Mouse (Mus musculus) forebrain, postnatal 0 days (tissue): ENCODE measurements around the gene Olfr15. TPM values are rescaled to one million over a fixed set of nuclear protein-coding genes. Genes with fewer than 3 reads are reported as not detected.

ENCODE experiments used
- ATAC-seq: fragments of 200-750 bp; cut with Nextera tagmentation; 2 replicates; pipeline ENCODE4 v1.8.0; 2017; ENCODE audit warnings: mild to moderate bottlenecking, moderate library complexity
- DNase-seq: peaks from one replicate; pipeline ENCODE4 v3.0.0-alpha.2; 2015
- H3K27ac ChIP-seq: fragments of 300-500 bp; sonication (generic); 2 replicates; pipeline ENCODE4 v1.5.1; 2014; ENCODE audit warnings: low read depth, mild to moderate bottlenecking, antibody characterized with exemption, low read length, moderate library complexity, mixed read lengths
- H3K27me3 ChIP-seq: fragments of 300-500 bp; sonication (generic); 2 replicates; pipeline ENCODE4 v1.6.1; 2014; ENCODE audit warnings: mild to moderate bottlenecking, low read length, mixed read lengths; ENCODE audit not compliant: insufficient read depth
- H3K36me3 ChIP-seq: fragments of 300-500 bp; sonication (generic); 2 replicates; pipeline ENCODE4 v1.6.1; 2014; ENCODE audit warnings: mild to moderate bottlenecking, moderate library complexity; ENCODE audit not compliant: insufficient read depth
- H3K4me1 ChIP-seq: fragments of 300-500 bp; sonication (generic); 2 replicates; pipeline ENCODE4 v1.6.1; 2014; ENCODE audit warnings: antibody characterized with exemption; ENCODE audit not compliant: insufficient read depth
- H3K4me2 ChIP-seq: fragments of 300-500 bp; sonication (generic); 2 replicates; pipeline ENCODE4 v1.6.1; 2014; ENCODE audit warnings: low read depth, mild to moderate bottlenecking, moderate library complexity
- H3K4me3 ChIP-seq: fragments of 300-500 bp; sonication (generic); 2 replicates; pipeline ENCODE4 v1.5.1; 2014; ENCODE audit warnings: low read depth, low read length, mixed read lengths
- H3K9ac ChIP-seq: fragments of 300-500 bp; sonication (generic); 2 replicates; pipeline ENCODE4 v1.6.1; 2014; ENCODE audit warnings: mild to moderate bottlenecking
- H3K9me3 ChIP-seq: fragments of 300-500 bp; sonication (generic); 2 replicates; pipeline ENCODE4 v1.6.1; 2016; ENCODE audit warnings: low read length
- CTCF ChIP-seq: sonication (generic); IDR thresholded peaks from 2 replicates; pipeline ENCODE4 v1.5.1; 2016; ENCODE audit warnings: antibody characterized with exemption, control low read depth, low read depth
- WGBS: fragments of 180-500 bp; shearing (Covaris S2); extraction: QIAGEN DNeasy Blood & Tissue Kit; methylation state at CpG from one replicate; pipeline ENCODE4 v1.1.7; 2014; 5-methylcytosine and 5-hydroxymethylcytosine counted together
- polyA plus RNA-seq: library from polyadenylated mRNA; unstranded; fragments of >200 nt; fragmentation: Nextera tagmentation; extraction: Ambion mirVana; gene quantifications from 2 replicates; pipeline ENCODE4 v1.2.1, GENCODE M21; 2015
- total RNA-seq: library from RNA; depleted of rRNA; stranded (reverse); fragments of >200 nt; gene quantifications from 2 replicates; pipeline ENCODE4 v1.2.3, GENCODE M21; 2014; rRNA removed

Olfr15 gene
- total and polyA plus RNA-seq, 2 experiments from 2014 or later = not detected

GRCm38 (mm10) chr16:3876346-3876745 is 45.7 kb downstream of the Olfr15 start:
- H3K9ac ChIP-seq = no peak overlapping the region
- H3K9me3 ChIP-seq = no peaks in the 10 kb centered on the region
- H3K4me3 ChIP-seq = no peak overlapping the region
- 96% methylated on average over 4 of the region's 4 CpGs for WGBS
- 0 out of 2 replicates have a peak, but pooled peaks cover 4% of the 10 kb centered on the region for H3K36me3 ChIP-seq
- DNase-seq (no peak), ATAC-seq (no peak)
- H3K4me2 ChIP-seq = no peak overlapping the region
- H3K27me3 ChIP-seq = no peaks in the 10 kb centered on the region
- TF ChIP-seq CTCF = no peak
- H3K4me1 ChIP-seq = peaks cover 5% of the 10 kb centered on the region
- no peak overlapping the region for H3K27ac ChIP-seq

- H3K9ac ChIP-seq = peak within 1 kb of the TSS; percentile 90
- H3K27me3 ChIP-seq = no peaks in the 10 kb centered on the region
- H3K9me3 ChIP-seq = no peaks in the 10 kb centered on the region
- DNase-seq (peak; percentile 96), ATAC-seq (peak; percentile 99)
- H3K27ac ChIP-seq = peak within 1 kb of the TSS; percentile 95
- 0 out of 2 replicates have a peak, but pooled peaks cover 2% of the 10 kb centered on the region for H3K36me3 ChIP-seq
- peak within 1 kb of the TSS; percentile 68 for H3K4me2 ChIP-seq
- WGBS = 2% methylated on average over 86 of the region's 88 CpGs
- peak within 1 kb of the TSS; percentile 90 for H3K4me3 ChIP-seq
- H3K4me1 ChIP-seq = peaks cover 10% of the 10 kb centered on the region; the same call in 1 of the 2 replicates
- TF ChIP-seq CTCF = peak; percentile 62
Observed at GRCm38 (mm10) chr16:3884201-3885064, 53.8 kb downstream of the Olfr15 start, which contains the start of the genes Zfp597 and Gm20695. Gene Zfp597 (minus strand): TSS chr16:3884561. Gene Gm20695 (plus strand): TSS chr16:3884648.

GRCm38 (mm10) chr16:3885065-3885670 is 54.5 kb downstream of the Olfr15 start:
- Histone ChIP-seq H3K36me3 (no peaks in the 10 kb centered on the region), H3K4me1 (peaks cover 10% of the 10 kb centered on the region; the same call in 1 of the 2 replicates), H3K4me2 (peak overlapping the region; percentile 68), H3K27me3 (no peaks in the 10 kb centered on the region), H3K27ac (peak overlapping the region; percentile 95), H3K9me3 (no peaks in the 10 kb centered on the region), H3K4me3 (peak overlapping the region; percentile 90), H3K9ac (peak overlapping the region; percentile 90)
- WGBS = 2% methylated on average over 10 of the region's 10 CpGs
- TF ChIP-seq CTCF = no peak
- no peak; the same call in 1 of the 2 replicates for ATAC-seq
- DNase-seq = no peak

GRCm38 (mm10) chr16:3891621-3892295 is 61.1 kb downstream of the Olfr15 start:
- Histone ChIP-seq H3K27me3 (no peaks in the 10 kb centered on the region), H3K4me1 (no peaks in the 10 kb centered on the region), H3K4me3 (no peak overlapping the region), H3K36me3 (peaks cover 14% of the 10 kb centered on the region; the same call in 1 of the 2 replicates), H3K9ac (no peak overlapping the region), H3K27ac (no peak overlapping the region), H3K4me2 (no peak overlapping the region), H3K9me3 (no peaks in the 10 kb centered on the region)
- ATAC-seq (no peak), DNase-seq (no peak)
- no peak for TF ChIP-seq CTCF
- 93% methylated on average over 14 of the region's 14 CpGs for WGBS

- Histone ChIP-seq H3K9me3 (no peaks in the 10 kb centered on the region), H3K4me3 (no peak overlapping the region), H3K9ac (no peak overlapping the region), H3K36me3 (peaks cover 26% of the 10 kb centered on the region), H3K4me1 (no peaks in the 10 kb centered on the region), H3K27me3 (no peaks in the 10 kb centered on the region), H3K27ac (no peak overlapping the region), H3K4me2 (no peak overlapping the region)
- WGBS = 70% methylated on average over 3 of the region's 3 CpGs
- no peak for TF ChIP-seq CTCF
- DNase-seq = no peak
- ATAC-seq = no peak
Observed at GRCm38 (mm10) chr16:3893739-3894138, 63.1 kb downstream of the Olfr15 start.

Other genes with a start within 250 kb of the Olfr15 start
- gene Olfr161, start 239.8 kb upstream of the Olfr15 start, total RNA-seq = not detected in 2 replicates
- not detected in 2 replicates for gene Olfr161, start 239.8 kb upstream of the Olfr15 start, polyA plus RNA-seq
- gene Mefv, start 112.8 kb upstream of the Olfr15 start, total RNA-seq = not detected in 2 replicates
- not detected in 2 replicates for gene Mefv, start 112.8 kb upstream of the Olfr15 start, polyA plus RNA-seq
- gene Zfp263, start 86.8 kb upstream of the Olfr15 start, total RNA-seq = 36.4 and 37.1 TPM in 2 replicates
- 25.1 and 36.4 TPM in 2 replicates for gene Zfp263, start 86.8 kb upstream of the Olfr15 start, polyA plus RNA-seq
- gene Zfp174, start 16.4 kb downstream of the Olfr15 start, total RNA-seq = 3.9 and 4.4 TPM in 2 replicates
- 1.2 and 1.9 TPM in 2 replicates for gene Zfp174, start 16.4 kb downstream of the Olfr15 start, polyA plus RNA-seq
- 61.6 and 81.1 TPM in 2 replicates for gene Naa60, start 41.5 kb downstream of the Olfr15 start, total RNA-seq
- gene Naa60, start 41.5 kb downstream of the Olfr15 start, polyA plus RNA-seq = 86.1 and 97.1 TPM in 2 replicates
- 38.2 and 54.8 TPM in 2 replicates for gene Zfp597, start 53.7 kb downstream of the Olfr15 start, total RNA-seq
- gene Zfp597, start 53.7 kb downstream of the Olfr15 start, polyA plus RNA-seq = 6.5 and 10.4 TPM in 2 replicates
- gene Gm20695, start 53.8 kb downstream of the Olfr15 start, total RNA-seq = 5.6 and 10.3 TPM in 2 replicates
- 0.87 and 2.4 TPM in 2 replicates for gene Gm20695, start 53.8 kb downstream of the Olfr15 start, polyA plus RNA-seq
- 5.5 and 10.3 TPM in 2 replicates for gene 1700037C18Rik, start 77.8 kb downstream of the Olfr15 start, total RNA-seq
- 12.2 and 13.6 TPM in 2 replicates for gene 1700037C18Rik, start 77.8 kb downstream of the Olfr15 start, polyA plus RNA-seq
- gene Cluap1, start 77.9 kb downstream of the Olfr15 start, total RNA-seq = 36.9 and 52.6 TPM in 2 replicates
- gene Cluap1, start 77.9 kb downstream of the Olfr15 start, polyA plus RNA-seq = 45.2 and 48.1 TPM in 2 replicates
- gene Nlrc3, start 145.8 kb downstream of the Olfr15 start, total RNA-seq = 0.76 and 0.77 TPM in 2 replicates
- gene Nlrc3, start 145.8 kb downstream of the Olfr15 start, polyA plus RNA-seq = 0.28 and 0.62 TPM in 2 replicates
- 46.0 and 50.7 TPM in 2 replicates for gene Slx4, start 172.9 kb downstream of the Olfr15 start, total RNA-seq
- 11.8 and 17.7 TPM in 2 replicates for gene Slx4, start 172.9 kb downstream of the Olfr15 start, polyA plus RNA-seq
- gene Dnase1, start 206.1 kb downstream of the Olfr15 start, total RNA-seq = not detected in 2 replicates
- 1.3 and 3.1 TPM in 2 replicates for gene Dnase1, start 206.1 kb downstream of the Olfr15 start, polyA plus RNA-seq
- gene Trap1, start 246.9 kb downstream of the Olfr15 start, total RNA-seq = 41.7 and 43.3 TPM in 2 replicates
- 43.3 and 43.5 TPM in 2 replicates for gene Trap1, start 246.9 kb downstream of the Olfr15 start, polyA plus RNA-seq